Mouse (Mus musculus): Measurements from ENCODE around the gene Shpk.

DNA sequence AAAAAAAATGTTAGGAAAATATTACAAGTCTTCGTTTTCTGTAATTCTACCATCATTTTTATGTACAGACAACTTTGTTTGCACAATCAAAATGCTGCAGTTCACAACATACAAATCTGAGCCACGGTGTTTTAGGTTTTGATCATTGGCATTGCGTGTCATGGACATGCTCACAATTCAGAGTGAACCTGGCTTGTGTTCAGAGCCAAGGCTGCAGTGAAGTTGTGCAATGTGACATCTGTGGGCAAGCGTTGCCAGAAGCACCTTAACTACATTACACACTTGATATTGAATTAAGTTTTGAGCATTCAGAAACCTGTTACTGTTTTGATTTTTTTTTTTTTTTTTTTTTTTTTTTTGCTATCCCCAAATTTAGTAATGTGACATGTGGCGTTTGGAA, 30.8 kb downstream of the Shpk start:
- TF ChIP-seq CTCF (IDR thresholded peaks at IDR 0.05; ENCODE audit: low read depth, low read length) (no peak), POLR2A (IDR thresholded peaks at IDR 0.05; ENCODE audit: borderline replicate concordance, low read depth, low read length) (no peak)
